Mouse (Mus musculus) kidney, adult 2 months (tissue): ENCODE results near the gene Fam227a. TPM values are rescaled to one million over a fixed set of nuclear protein-coding genes. Genes with fewer than 3 reads are reported as not detected.
A peak's percentile ranks its signal among the peaks of the same experiment; 100 is the strongest.

Experiments used
- DNase-seq: peaks from one replicate; pipeline ENCODE4 v3.0.0; 2021
- H3K27ac ChIP-seq: fragments of 200-500 bp; 2 replicates; pipeline ENCODE4 v1.5.1; 2012; ENCODE audit warnings: low read depth, low read length, control low read depth, inconsistent platforms; ENCODE audit not compliant: insufficient read depth
- H3K27me3 ChIP-seq: fragments of 200-500 bp; replicated peaks from 2 replicates; pipeline ENCODE4 v1.6.1; 2012; ENCODE audit warnings: mild to moderate bottlenecking, moderate library complexity, low read length, inconsistent platforms; ENCODE audit not compliant: control insufficient read depth, insufficient read depth
- H3K36me3 ChIP-seq: fragments of 200-500 bp; 2 replicates; pipeline ENCODE4 v1.6.1; 2012; ENCODE audit warnings: mild to moderate bottlenecking, moderate library complexity, low read length, inconsistent platforms; ENCODE audit not compliant: control insufficient read depth, insufficient read depth
- H3K4me1 ChIP-seq: fragments of 200-500 bp; 2 replicates; pipeline ENCODE4 v1.6.1; 2011; ENCODE audit warnings: low read length; ENCODE audit not compliant: control insufficient read depth, insufficient read depth
- H3K4me3 ChIP-seq: fragments of 200-500 bp; 2 replicates; pipeline ENCODE4 v1.5.1; 2011; ENCODE audit warnings: mild to moderate bottlenecking, low read depth, low read length, control low read depth; ENCODE audit not compliant: insufficient read depth
- CTCF ChIP-seq: fragments of 200-500 bp; conservative IDR thresholded peaks from 2 replicates; pipeline ENCODE4 v1.5.1; 2011; ENCODE audit warnings: low read depth, mild to moderate bottlenecking, control low read depth, low read length, moderate library complexity, mixed read lengths; ENCODE audit not compliant: insufficient read depth, insufficient read length
- POLR2A ChIP-seq: fragments of 200-500 bp; IDR thresholded peaks from one replicate; pipeline ENCODE4 v1.6.1; 2011; ENCODE audit warnings: low read depth, low read length, control low read depth
- WGBS: fragments of 180-500 bp; shearing (Covaris S2); methylation state at CpG from one replicate; pipeline ENCODE4 v1.1.7; 2018; 5-methylcytosine and 5-hydroxymethylcytosine counted together
- polyA plus RNA-seq: library from polyadenylated mRNA; depleted of rRNA; stranded (reverse); fragments of >200 nt; gene quantifications from 2 replicates; pipeline ENCODE4 v1.2.3, GENCODE M21; 2012

Gene Fam227a
- polyA plus RNA-seq, 1 experiment, result 1.3 TPM

DNA sequence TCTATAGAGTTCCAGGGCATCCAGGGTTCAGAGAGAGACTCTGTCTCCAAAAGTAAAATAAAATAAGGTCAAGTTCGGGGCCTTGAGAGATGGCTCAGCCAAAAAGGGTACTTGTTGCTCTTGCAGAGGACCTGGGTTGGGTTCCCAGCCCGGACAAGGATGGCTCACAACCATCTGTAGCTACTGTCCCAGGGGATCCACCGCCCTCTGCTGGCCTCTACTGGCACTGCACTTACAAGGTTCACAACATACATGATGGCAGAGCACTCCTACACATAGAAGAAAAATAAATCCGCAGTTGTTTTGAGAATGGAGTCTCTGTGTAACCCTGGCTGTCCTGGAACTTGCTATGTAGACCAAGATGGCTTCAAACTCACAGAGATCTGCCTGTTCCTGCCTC, 3.1 kb upstream of the Fam227a start:
- DNase-seq, result peak; percentile 38
- H3K4me1 ChIP-seq, result 0 out of 2 replicates have a peak, but pooled peaks cover 3% of the 10 kb centered on the region
- H3K27me3 ChIP-seq, result no peaks in the 10 kb centered on the region
- no peaks in the 10 kb centered on the region for H3K36me3 ChIP-seq
- TF ChIP-seq POLR2A (no peak), CTCF (peak; percentile 48)
- WGBS, result 81% methylated on average over 4 of the region's 4 CpGs
- H3K4me3 ChIP-seq, result no peak overlapping the region
- no peak overlapping the region for H3K27ac ChIP-seq

DNA sequence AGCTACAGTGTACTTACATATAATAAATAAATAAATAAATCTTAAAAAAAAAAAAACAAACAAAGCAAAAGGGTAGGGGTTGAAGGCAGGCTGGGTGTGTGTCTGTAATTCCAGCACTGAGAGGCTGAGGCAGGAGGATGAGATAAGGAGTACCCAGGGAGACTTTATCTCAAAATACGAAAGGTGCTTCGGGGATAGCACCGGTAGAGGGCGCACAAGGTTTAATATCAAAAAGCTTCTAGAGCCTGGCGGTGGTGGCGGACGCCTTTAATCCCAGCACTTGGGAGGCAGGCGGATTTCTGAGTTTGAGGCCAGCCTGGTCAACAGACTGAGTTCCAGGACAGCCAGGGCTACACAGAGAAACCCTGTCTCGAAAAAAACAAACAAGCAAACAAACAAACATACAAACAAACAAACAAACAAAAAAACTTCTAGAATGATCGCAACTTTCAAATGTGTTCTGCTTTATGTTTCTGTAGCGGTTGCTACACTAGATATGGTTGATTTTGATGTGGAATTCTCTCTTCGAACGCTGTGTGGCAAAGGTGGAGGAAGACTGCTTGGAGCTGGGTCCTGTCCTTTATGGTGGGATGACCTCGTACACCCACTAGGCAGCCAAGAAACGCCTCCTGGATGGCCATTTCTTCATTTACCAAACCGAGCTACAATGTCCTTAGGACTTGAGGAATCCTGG, 772 bp downstream of the Fam227a start:
- WGBS, result 2% methylated on average over 16 of the region's 16 CpGs
- TF ChIP-seq CTCF, result peak; percentile 59
- TF ChIP-seq POLR2A, result no peak
- Histone ChIP-seq H3K4me1 (0 out of 2 replicates have a peak, but pooled peaks cover 3% of the 10 kb centered on the region), H3K4me3 (peak overlapping the region; percentile 78), H3K36me3 (no peaks in the 10 kb centered on the region), H3K27ac (peak overlapping the region; percentile 96; the same call in 1 of the 2 replicates), H3K27me3 (no peaks in the 10 kb centered on the region)
- peak; percentile 91 for DNase-seq

- no peaks in the 10 kb centered on the region for H3K27me3 ChIP-seq
- H3K4me1 ChIP-seq, result 0 out of 2 replicates have a peak, but pooled peaks cover 3% of the 10 kb centered on the region
Measured at GRCm38 (mm10) chr15:79656451-79656850, 2.3 kb downstream of the Fam227a start.

GRCm38 (mm10) chr15:79651481-79651880, 7.3 kb downstream of the Fam227a start:
- H3K27ac ChIP-seq, result no peak overlapping the region

More at GRCm38 (mm10) chr15:79656451-79656850, 2.3 kb downstream of the Fam227a start:
- no peak overlapping the region for H3K4me3 ChIP-seq
- DNase-seq, result no peak
- 90% methylated on average over 14 of the region's 14 CpGs for WGBS
- TF ChIP-seq POLR2A, result no peak
- no peak for TF ChIP-seq CTCF
- no peaks in the 10 kb centered on the region for H3K36me3 ChIP-seq
- no peak overlapping the region for H3K27ac ChIP-seq

GRCm38 (mm10) chr15:79650569-79650968, 8.2 kb downstream of the Fam227a start:
- TF ChIP-seq POLR2A (no peak), CTCF (peak; percentile 65)
- Histone ChIP-seq H3K4me1 (no peaks in the 10 kb centered on the region), H3K27ac (no peak overlapping the region), H3K4me3 (no peak overlapping the region), H3K27me3 (no peaks in the 10 kb centered on the region), H3K36me3 (no peaks in the 10 kb centered on the region)
- peak; percentile 24 for DNase-seq

More at GRCm38 (mm10) chr15:79651481-79651880, 7.3 kb downstream of the Fam227a start:
- no peak for DNase-seq
- Histone ChIP-seq H3K4me3 (no peak overlapping the region), H3K36me3 (no peaks in the 10 kb centered on the region), H3K27me3 (no peaks in the 10 kb centered on the region), H3K4me1 (no peaks in the 10 kb centered on the region)
- TF ChIP-seq POLR2A (no peak), CTCF (peak; percentile 40)
- 88% methylated on average over 4 of the region's 4 CpGs for WGBS

- DNase-seq, result no peak
- H3K36me3 ChIP-seq, result no peaks in the 10 kb centered on the region
Measured at GRCm38 (mm10) chr15:79648130-79648529, 10.6 kb downstream of the Fam227a start.

DNA sequence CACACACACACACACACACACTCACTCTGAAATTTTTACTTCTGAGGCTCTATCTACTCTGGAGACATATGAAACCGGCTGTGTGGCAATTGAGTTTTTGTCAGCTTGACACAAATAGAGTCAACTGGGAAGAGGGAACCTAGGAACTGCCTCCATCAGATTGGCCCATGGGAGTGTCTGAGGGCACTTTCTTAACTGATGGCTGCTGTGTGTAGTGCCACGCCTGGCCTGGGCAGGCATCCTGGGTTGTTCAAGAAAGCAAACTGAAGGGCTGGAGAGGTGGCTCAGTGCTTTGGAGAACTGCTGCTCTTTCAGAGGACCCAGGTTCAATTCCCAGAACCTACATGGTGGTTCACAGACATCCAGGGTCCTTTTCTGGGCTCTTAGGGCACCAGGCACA, 13.3 kb downstream of the Fam227a start:
- Histone ChIP-seq H3K36me3 (no peaks in the 10 kb centered on the region), H3K27me3 (no peaks in the 10 kb centered on the region), H3K4me3 (no peak overlapping the region), H3K4me1 (no peaks in the 10 kb centered on the region), H3K27ac (no peak overlapping the region)
- no peak for TF ChIP-seq CTCF
- TF ChIP-seq POLR2A, result no peak
- 85% methylated on average over 2 of the region's 2 CpGs for WGBS
- DNase-seq, result no peak

More at GRCm38 (mm10) chr15:79648130-79648529, 10.6 kb downstream of the Fam227a start:
- no peak overlapping the region for H3K27ac ChIP-seq
- WGBS, result 90% methylated on average over 12 of the region's 12 CpGs
- TF ChIP-seq CTCF, result no peak
- TF ChIP-seq POLR2A, result no peak
- H3K4me3 ChIP-seq, result no peak overlapping the region
- H3K4me1 ChIP-seq, result no peaks in the 10 kb centered on the region
- no peaks in the 10 kb centered on the region for H3K27me3 ChIP-seq
